Mouse (Mus musculus) fibroblast of lung, adult 2 months (primary cell): ENCODE measurements around the gene Fyb.
"Not testable (repeated sequence)": the region's sequence is repeated elsewhere in the genome, so short reads cannot be mapped to it uniquely, and the experiment has no call there.

Experiments
- DNase-seq: peaks from one replicate; pipeline ENCODE4 v3.0.0-alpha.2; 2011; ENCODE audit warnings: low read depth

The Fyb gene

DNA sequence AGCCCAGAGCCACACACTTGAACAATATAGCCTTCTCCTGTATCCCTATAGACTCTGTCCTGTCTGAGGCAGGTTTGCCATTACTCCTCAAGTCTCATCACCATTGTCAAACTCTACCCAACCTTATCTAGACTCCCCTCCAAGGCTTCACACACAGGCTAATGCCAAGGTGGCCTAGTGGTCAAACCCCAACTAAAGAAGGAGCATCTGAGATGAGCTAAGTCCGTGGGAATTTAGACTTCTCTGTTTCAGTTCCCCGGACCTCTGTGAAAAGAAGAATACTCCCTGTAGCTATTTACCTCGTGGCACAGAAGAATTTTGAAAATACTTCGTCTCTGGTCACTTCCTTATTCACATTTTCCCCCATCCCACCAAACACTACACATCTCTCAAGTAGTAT lies 39.5 kb downstream of the Fyb start:
- DNase-seq = no peak

GRCm38 (mm10) chr15:6562629-6563028 lies 40.0 kb downstream of the Fyb start:
- DNase-seq = no peak

- DNase-seq = peak; percentile 88
Measured at GRCm38 (mm10) chr15:6564977-6565421, 42.3 kb downstream of the Fyb start.

DNA sequence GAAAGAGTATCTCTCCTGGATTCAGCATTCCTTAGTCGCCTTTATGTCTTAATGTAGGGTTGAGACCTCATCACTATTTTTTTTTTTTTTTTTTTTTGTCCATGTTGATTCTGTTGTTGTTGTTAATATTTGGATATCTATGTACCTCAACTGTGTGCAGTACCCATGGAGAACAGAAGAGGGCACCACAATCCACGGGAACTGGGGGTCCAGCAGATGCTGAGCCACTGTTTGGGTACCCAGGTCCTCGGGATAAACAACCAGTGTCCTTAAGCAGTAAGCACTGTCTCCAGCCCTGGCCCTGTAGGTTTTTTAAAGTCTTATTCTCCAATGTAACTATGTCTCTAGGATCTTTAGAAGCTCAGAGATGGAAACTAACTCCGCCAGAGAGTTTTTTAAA lies 43.2 kb downstream of the Fyb start:
- no peak for DNase-seq

DNA sequence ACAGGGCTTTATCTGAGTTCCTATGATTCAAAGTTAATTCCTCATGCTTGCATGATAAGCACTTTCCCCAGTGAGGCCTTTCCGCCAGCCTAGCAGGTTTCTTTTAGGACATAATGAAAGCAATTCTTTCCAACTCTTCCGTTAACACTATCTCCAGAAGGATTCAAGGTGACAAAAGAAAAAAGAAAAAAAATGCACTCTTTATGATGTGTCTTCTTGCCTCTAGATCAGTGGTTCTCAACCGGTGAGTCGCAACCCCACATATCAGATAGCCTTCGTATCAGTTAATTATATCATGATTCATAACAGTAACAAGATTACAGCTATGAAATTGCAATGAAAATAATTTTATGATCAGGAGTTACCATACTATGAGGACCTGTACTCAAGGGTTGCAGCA lies 45.3 kb downstream of the Fyb start:
- no peak for DNase-seq

DNA sequence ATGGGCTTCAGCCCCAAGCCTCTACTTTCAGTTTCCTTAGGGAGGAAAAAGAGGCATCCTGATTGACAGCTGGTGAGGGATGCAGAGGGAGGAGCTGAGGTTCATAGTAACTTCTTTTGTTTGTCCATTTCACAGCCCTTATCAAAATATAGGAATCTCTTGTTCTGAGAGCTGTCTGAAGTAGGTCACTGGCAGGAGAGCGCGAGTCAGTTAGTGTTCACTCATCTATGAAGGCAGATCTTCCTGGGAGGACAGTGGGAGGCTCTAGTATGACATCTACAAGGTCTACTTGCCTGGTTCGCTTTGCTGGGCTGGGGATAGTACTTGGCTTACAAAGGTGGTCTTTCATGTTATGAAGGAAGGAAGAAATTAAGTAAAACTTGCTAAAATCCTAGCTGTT lies 46.0 kb downstream of the Fyb start:
- DNase-seq = no peak

DNA sequence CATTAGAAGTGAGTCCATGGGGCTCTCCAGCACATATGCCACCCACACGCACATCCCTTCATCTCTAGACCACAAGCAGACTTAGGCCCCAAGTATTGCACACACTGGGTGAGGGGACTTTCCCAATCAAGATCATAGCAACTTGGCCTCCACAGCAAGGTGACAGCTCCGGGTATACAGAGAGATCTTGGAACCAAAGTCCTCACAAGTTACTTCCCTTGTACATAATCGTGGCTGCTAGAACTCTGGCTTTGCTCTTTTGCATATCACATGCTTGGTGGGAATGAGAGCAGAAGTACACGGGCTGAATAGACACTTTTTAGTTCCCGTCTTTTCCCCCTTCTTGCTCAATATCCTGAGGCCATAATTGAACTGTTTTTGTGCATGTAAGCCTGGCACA lies 46.4 kb downstream of the Fyb start:
- DNase-seq = no peak

DNA sequence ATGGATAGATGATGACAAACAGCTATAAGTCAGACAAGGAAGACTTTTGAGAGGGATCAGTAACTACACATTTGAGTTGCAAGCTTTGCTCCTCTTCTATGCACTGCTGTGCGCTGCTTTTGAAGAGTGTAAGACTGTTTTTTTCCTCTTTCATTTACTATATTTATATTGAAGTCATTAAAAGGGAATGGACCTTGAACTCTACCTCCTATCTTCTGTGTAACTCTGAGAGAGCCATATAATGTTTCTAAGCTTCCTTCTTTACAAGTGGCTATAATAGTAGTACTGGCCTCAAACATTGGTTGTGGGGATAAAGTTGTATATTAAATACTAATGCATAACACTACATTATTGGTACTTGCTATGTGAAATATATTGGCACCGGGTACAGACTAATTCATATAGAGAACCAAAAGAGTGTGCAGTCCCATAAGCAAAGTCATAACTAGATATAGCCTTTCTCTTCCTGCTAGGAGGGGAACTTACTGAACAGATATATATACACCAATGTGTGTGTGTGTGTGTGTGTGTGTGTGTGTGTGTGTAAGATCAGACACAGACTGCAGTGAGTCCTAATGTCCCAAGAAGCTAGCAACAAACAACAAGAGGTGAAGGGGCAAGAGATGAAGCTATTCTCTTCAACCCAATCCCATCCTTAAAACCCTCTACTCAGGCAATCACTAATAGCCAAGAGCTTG lies 47.7 kb downstream of the Fyb start:
- no peak for DNase-seq

- no peak for DNase-seq
Measured at GRCm38 (mm10) chr15:6570876-6571275, 48.2 kb downstream of the Fyb start.

DNA sequence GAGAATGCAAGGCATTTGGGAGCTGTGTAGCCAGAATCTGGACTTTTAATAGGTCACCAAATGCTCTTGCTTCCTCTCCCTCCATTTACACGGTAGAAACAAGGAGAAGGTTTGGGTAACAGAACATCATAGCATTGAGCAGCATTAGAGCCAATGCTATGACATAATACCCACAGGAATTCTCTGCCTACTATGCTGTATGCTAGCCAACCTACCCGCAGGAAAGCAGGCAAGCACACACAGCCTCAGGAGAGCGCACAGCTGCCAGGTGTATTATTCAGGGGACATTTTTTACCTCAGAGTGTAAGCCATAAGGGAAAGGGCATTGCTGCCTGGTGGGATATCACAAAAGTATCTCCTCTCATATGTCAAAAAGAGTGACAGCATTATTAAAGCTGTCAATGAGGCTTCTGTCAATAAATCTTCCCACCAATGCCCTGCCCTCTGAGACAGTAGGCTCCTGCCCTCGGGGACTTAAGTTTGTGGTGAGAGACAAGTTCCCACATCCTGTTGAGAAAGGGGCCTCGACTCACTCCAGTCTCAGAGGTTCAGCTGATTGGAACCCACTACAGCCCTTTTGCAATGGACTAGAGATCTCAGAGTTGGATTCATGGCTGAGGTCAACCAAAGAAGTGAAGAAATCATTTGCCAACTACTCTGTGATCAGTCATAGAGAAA lies 51.8 kb downstream of the Fyb start:
- peak; percentile 76 for DNase-seq

- no peak for DNase-seq
Measured at GRCm38 (mm10) chr15:6577971-6578370, 55.3 kb downstream of the Fyb start.

DNA sequence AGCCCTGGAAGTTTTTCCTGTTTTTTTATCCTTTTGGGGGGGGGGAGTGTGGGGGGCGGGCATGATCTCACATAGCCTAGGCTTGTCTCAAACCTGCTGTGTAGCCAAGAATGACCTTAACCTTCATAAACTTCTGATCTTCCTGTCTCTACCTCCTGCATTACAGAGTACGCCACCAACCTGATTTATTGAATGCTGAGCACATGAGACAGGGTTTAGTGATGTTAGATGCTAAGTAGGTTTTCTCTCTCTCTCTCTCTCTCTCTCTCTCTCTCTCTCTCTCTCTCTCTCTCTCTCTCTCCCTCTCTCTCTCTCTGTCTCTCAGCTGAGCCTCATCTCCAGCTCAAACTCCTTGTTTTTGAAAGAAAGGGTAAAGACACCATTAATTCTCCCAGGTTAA lies 56.0 kb downstream of the Fyb start:
- DNase-seq = no peak

- DNase-seq = no peak
Measured at GRCm38 (mm10) chr15:6579194-6579768, 56.6 kb downstream of the Fyb start.

- DNase-seq = peak; percentile 73
Measured at GRCm38 (mm10) chr15:6579769-6580261, 57.2 kb downstream of the Fyb start.

GRCm38 (mm10) chr15:6584645-6585044 lies 62.0 kb downstream of the Fyb start:
- DNase-seq = no peak

- DNase-seq = not testable (repeated sequence)
Measured at GRCm38 (mm10) chr15:6586351-6586750, 63.7 kb downstream of the Fyb start.

GRCm38 (mm10) chr15:6587526-6587925 lies 64.9 kb downstream of the Fyb start:
- no peak for DNase-seq

- DNase-seq = no peak
Measured at GRCm38 (mm10) chr15:6588192-6588591, 65.5 kb downstream of the Fyb start.

GRCm38 (mm10) chr15:6590846-6591451 lies 68.3 kb downstream of the Fyb start:
- no peak for DNase-seq

- DNase-seq = no peak
Measured at GRCm38 (mm10) chr15:6591527-6591926, 68.9 kb downstream of the Fyb start.

- DNase-seq = no peak
Measured at GRCm38 (mm10) chr15:6592561-6593253, 70.1 kb downstream of the Fyb start.

GRCm38 (mm10) chr15:6593254-6593623 lies 70.6 kb downstream of the Fyb start:
- DNase-seq = no peak
